Mouse (Mus musculus) T-helper 1 cell (primary cell): ENCODE results near the gene Gm28048.

ENCODE experiments used
- in situ Hi-C: fragments of 300-600 bp; cut with MboI, MseI; formaldehyde crosslinking; loops from one replicate; pipeline ENCODE4 v1.15.1; 2025; ENCODE audit warnings: high pct_unique_total_duplicates

Gene Gm28048

DNA sequence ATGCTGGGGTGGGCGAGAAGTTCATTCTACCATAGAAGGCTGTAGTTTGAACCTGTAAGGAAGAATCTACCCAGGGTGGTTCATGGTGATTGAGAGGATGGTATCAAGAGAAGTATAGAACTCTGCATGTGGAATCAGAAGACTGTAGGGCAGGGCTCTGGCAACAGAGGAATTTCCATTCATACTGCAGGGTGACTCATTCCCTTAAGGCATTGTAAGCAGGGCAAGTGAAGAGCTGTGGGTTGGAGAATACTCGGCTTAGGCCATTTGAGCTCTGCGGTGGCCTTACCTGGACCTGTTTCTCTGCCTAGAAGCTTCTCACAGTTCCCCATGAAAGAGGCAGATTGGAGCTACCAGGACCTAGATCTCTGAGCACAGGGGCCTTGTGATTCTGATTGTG is 170.5 kb downstream of the Gm28048 start:
- in situ Hi-C loops: no loop called here

DNA sequence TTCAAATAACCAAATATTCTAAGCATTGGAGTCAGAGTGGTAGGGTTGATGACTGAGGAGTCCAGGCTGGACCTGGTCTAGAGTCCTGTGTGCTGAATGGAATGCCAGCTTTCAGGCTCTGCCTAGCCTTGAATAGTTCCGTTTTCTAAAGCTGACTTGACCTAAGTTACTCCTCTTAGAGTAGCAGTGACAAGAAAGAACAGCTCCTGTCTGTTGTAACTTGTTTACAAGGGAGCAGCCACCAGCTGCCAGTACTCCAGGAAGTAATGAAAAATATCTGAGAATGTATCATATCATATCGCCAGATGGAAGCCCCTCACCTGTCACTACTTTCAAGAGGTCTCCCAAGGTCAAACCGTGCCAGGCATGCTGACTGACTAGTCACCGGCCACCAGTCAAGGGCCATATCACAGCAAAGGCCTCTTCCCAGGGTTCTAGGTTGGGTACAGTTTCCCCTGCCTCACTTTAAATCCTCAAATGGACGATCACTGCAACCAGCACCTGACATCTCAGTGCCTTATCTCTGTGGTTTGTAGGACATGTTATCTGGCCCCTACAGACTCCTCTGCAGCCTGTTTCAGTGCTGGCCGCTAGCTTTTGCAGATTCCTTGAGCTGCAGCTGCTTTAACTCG is 172.3 kb downstream of the Gm28048 start:
- in situ Hi-C loops: no loop called here

DNA sequence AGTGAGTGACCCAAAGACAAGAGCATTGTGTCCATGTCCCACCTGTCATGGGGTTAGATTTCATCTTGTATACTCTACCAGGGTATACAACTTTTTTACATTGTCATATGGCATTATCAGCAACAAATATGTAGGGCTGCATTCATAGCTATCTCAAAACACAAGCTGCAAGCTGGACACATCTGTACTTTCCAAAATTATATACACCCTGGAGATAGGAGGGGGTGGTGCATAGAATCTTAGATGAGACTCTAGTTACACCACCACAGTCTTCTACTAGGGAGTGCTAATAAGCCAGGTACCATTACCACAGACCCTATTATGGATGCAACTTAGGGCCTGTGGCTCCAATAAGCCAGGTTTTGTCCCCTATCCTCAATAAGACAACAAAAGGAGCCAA is 173.8 kb downstream of the Gm28048 start:
- in situ Hi-C loops: no loop called here

DNA sequence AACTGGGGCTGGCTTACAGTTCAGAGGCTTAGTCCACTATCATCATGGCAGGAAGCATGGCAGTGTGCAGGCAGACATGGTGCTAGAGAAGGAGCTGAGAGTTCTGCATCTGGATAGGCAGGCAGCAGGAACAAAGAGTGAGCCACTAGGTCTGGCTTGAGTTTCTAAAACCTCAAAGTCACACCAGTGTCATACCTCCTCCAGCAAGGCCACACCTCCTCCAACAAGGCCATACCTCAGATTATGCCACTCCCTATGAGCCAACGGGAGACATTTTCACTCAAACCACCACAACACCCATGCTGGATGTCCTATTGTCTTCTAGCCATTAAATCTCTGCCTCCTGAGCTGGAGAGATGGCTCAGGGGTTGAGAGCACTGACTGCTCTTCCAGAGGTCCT is 176.7 kb downstream of the Gm28048 start:
- in situ Hi-C loops: no loop called here

DNA sequence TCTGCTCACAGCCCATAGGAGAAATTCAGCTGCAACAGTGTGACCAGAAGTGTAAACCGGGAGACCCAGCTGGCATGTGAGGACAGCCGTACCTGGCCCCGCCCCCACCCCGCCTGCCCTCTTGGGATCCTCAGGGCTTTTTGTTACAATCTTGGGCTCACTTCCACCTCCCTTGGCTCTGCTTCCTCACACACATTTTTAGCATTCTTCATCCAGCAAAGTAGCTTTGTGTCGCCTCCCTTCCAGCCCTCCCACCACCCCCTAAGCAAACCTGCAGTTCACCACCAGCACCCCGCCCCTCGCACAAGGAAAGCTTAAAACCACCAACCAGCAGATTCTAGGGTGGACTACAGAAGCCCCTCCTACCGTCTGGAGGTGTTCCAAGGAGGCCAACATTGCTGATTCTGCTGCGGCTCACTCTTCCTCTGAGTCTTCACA is 181.9 kb downstream of the Gm28048 start:
- in situ Hi-C loops: no loop called here

DNA sequence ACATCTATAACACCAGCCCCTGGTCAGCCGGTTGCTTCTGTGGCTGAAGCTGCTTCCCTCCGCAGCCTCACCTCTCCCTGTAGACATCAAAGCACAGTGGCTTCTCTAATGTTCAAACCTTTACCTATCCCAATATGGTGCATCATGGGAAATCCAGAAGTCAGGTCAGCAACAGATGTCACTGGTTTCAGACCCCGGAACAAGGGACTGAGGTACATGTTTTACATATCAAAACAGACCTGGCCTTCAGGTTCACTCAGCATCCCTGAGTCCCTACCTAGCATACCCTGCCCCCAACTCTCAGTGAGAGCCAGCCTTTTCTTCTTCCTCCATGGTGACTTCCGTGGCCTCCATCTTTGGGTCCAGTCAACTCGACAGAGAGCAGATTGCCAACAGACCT is 183.0 kb downstream of the Gm28048 start:
- in situ Hi-C loops: no loop called here

DNA sequence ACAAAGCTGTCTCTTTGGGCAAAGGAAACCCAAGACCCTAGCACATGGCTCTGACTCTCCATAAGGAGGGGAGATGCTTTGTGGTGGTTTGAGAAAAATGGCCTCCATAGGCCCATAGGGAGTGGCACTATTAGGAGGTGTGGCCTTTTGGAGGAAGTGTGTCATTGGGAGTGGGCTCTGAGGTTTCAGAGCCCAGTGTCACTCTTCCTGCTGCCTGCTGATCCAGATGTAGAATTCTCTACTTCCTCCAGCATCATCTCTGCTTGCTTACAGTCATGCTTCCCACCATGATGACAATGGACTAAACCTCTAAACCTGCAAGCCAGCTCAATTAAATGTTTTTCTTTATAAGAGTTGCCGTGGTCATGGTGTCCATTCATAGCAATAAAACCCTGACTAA is 187.2 kb downstream of the Gm28048 start:
- in situ Hi-C loops: no loop called here

DNA sequence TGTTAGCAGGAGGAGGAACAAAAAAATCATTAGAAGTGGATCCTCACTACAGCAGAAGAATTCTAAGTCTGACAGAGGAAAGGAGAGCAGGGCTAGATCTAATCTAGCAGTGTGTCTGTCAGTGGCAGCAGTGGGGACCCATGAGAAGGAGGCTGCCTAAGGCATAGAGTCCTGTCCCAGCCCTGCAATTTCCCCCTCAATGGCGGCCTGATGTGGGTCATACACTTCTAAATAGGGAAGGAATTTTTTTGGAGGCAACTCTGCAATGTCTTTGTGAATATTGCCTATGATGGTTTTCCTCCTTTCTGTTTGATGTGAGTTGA is 188.0 kb downstream of the Gm28048 start:
- in situ Hi-C loops: no loop called here

DNA sequence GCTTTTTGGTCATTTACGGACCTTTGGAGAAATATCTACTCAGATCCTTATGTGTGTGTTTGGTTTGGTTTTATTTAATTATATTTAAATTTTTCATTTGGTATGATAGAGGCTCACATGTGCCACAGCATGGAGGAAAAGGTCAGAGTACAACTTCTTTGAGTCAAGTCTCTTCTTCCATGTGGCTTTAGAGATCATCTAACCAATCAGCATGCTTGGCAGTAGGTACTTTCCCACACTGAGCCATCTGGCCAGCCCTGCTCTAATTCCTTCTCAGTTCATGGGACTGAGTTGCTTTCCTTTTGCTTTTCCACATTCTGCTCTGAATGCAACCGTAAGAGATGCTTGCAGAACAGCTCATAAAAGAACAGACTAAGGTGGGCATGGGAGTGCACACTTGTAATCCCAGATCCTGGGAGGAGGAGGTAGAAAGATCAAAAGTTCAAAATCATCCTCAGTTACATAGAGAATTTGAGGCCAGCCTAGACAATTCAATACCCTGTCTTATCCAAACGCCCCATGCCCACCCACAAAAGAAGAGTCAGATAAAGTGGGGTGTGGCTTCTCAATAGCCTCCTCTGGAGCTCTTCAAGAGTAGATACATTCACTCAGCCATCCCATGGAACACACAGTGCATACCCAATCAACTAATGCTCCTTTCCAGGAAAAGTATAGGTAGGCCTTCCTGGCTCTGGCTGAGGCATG is 188.6 kb downstream of the Gm28048 start:
- in situ Hi-C loops: no loop called here

DNA sequence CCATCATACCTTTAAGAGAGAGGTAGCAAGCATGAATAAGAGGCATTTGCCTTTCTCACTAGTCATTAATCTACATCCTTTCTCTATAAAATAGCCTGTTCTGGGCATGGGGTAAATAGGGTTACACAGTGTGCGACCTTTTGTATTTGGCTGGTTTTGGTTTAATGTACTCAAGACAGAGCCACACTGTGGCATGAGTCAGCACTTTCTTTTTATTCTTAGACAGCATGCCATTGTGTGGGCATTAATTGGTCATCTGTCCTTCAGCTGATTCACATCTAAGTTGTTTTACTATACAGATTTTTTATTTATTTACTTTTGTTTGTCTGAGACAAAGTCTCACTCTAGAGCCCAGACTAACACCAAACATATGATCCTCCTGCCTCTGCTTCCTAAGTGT is 189.7 kb downstream of the Gm28048 start:
- in situ Hi-C loops: no loop called here

DNA sequence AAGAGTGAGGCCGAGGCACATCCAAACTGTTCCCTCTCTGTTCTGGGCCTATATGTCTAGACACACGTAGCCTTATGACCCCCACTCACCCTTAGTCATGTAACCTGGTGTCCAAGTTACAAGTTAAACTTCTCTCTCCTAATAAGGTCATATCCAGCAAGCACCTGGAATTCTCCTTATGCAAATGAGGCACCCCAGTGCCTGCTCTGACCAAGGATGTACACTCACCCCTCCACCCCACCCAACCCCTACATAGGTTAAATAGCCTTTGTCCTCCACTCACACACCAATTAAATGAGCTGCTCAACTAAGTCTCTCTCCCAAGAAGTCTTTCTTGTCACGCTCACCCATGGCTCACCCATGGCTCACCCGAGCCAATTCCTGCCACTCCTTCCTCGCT is 190.2 kb downstream of the Gm28048 start:
- in situ Hi-C loops: no loop called here

DNA sequence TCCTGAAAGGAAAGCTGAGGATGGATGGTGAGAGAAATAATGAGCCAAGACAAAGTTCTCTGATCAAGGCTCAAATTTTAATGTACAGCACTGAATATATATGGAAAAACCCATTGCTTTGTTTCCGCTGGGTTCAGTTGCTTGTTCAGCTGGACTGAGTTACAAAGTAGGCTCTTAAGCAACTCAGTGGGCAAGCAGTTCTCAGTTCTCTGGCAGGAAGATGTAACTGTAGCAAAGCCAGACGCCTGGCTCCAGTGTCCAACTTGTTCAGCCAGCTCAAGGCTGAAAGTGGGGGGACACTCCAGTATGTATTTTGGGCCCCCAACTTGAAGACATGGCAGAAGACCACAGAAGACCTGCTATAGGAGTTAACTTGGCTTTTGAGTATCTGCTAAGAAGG is 194.1 kb downstream of the Gm28048 start:
- in situ Hi-C loops: no loop called here
